ENCODE assay signal across 13 mouse cellular contexts in genomic region chr14:42190691-42191090, GRCm38 (mm10). TPM values are rescaled to one million over a fixed set of nuclear protein-coding genes. Genes with fewer than 3 reads are reported as not detected.
"Had no signal": no experiment of that assay in that cellular context is flagged by ENCODE, and none has a peak within 500 bp of the region (broad histone marks: within the 10 kb centered on the region; RNA-seq: fewer than 3 reads in every experiment).

TSS of gene Gm3573 (minus strand) at chr14:42190791.

RNA-seq across cellular contexts. Expression of gene Gm3573, which starts in this region (rescaled TPM):
- polyA plus RNA-seq: neural tube, embryonic 12.5 days; neural tube, embryonic 13.5 days; neural tube, embryonic 14.5 days; neural tube, embryonic 15.5 days; small intestine, adult 2 months; spleen, adult 2 months; stomach, embryonic 14.5 days; stomach, embryonic 15.5 days; stomach, embryonic 16.5 days; stomach, postnatal 0 days; thymus, adult 2 months; thymus, postnatal 0 days; urinary bladder, adult 2 months had no signal
